Mouse (Mus musculus): ENCODE measurements around the gene Atp5d.

Gene Atp5d

DNA sequence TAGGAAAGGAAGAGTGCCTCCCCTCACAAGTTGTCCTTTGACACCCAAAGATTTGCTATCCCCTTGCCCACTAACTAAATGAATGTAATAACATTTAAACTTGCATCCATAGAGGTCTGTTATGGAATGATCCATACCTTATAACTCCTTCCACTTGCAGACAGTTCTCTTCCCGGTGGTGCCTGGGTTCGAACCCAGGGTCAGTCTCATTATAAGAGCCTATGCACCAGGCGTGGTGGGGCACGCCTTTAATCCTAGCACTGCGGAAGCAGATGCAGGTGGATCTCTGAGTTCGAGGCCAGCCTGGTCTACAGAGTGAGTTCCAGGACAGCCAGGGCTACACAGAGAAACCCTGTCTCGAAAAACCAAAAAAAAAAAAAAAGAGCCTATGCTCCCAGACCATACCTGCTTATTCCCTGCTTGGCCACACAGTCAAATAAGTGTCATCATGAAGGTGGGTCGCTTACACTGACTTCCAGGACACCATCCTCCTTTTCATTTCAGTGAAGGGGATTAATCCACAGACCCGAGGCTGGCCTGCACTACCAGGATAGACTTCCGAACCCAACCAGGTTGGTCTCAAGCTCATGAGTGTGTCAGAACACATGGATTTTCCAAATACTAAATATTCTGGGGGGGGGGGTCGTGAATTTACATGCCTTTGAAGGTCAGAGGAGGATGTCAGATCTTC is 1.7 kb downstream of the Atp5d start:
- in situ Hi-C loops (cut with MseI, MboI): no loop called here

DNA sequence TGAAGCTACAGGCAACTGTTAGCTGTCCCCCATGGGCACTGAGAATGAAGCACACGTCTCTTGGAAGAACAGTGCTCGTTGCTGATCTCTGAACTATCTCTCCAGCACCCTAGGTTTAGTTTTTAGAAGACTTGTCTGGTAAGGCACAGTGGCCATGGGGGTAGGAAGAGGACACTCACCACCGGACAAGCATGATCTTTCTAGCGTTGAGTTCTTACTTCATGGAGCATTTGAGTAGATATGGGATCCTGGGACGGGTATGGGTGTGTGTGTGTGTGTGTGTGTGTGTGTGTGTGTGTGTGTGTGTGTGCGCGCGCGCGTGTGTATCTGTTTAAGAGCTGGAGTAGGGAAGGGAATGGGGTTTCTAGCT is 2.2 kb downstream of the Atp5d start, which contains the start of gene Cbarp:
Cbarp (minus strand) TSS at position 170 of the 370 bp plus-strand sequence.
- in situ Hi-C loops (cut with MseI, MboI): no loop called here

DNA sequence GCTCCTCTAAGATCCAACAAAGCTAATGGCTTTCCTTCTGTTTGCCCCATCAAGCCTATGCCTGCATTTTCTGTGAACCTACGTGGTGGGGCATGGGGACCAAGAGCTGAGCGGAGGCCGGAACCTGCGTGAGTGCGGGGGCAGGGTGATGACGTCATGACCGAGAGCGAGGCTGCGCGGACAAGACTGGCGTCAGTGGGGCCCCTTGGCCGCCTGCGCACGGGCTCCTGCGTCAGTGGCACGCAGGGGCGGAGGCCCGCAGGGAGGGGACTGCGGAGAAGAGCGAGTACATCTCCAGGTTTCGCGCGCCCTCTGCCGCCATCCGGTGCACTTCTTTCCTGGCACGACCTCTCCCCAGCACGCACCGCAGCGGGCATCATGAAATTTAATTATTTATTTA is 2.8 kb downstream of the Atp5d start:
- in situ Hi-C loops (cut with MseI, MboI): no loop called here

DNA sequence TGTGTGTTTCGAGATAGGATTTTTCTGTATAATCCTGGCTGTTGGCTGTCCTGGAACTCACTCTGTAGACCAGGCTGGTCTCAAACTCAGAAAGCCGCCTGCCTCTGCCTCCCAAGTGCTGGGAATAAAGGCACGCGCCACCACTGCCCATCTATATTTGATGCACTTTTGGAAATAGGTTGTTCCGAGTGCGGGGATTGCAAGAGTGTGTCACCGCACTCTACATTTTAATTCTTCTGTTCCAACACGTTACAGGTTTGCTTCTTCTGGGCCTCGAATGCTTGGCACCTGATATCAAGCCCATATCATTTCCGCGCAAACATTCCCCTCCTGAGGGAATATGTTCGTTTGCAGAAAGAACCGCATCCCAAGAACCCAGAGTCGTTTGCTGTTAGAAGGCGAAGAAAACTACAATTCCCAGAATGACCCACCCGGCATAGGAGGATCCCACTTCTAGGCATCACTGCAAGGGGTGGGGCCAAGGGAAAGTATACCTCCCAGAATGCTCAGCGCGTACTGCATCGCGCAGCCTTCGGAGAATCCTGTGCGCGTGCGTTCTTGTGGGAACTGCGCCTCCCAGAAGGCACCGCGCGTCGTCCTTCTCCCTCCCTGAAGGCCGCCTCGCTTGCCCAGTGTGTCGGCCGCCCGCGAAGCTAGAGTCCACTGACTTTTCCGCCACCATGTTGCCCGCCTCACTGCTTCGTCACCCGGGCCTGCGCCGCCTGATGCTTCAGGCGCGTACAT is 3.5 kb downstream of the Atp5d start:
- in situ Hi-C loops (cut with MseI, MboI): no loop called here

DNA sequence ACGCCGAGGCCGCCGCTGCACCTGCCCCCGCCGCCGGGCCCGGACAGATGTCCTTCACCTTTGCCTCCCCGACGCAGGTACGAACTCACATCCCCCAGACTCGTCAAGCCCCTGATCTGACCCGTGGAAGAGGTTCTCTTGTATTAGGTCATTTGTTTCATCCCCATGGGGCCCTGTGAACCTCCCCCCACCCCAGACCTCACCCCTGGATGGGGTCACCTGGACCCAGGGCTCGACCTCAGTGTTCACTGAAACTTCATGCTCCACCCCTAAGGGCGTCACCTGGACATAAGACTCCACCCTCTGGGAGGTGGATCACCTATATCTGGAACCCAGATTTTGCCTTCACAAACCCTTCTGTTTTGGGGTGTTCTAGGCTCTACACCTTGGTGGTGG is 4.1 kb downstream of the Atp5d start:
- in situ Hi-C loops (cut with MseI, MboI): no loop called here

DNA sequence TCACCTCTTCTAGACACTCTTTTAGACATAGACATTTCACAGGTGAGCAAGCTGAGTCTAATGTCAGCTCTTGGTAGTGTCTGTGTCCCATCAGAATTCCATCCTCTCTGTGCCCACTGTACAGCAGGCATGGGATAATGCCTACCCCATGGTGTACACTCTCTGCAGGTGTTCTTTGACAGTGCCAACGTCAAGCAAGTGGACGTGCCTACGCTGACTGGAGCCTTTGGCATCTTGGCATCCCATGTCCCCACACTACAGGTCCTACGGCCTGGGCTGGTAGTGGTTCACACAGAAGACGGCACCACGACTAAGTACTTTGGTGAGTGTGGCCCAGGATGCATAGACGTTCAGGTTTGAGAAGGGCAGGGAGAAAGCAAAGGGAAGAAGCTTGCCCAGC is 5.2 kb downstream of the Atp5d start:
- in situ Hi-C loops (cut with MseI, MboI): no loop called here

DNA sequence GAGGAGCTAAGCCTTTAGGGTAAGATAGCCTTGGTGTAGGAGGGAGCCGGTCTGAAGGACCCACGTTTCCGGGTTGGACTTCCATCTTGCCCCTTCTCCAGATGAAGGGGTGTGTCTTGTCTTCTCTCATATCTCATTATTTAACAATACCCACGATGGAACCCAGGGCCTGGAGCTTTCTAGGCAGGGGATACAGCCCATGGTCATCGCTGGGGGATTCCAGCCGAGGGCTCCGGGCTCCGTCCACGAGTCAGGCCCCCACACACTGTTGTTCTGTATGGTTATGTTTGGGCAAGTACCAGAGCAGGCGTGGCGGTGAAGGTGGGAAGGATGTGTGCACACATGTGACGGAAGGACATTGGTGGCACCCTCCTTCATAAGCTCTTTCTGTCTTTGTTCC is 5.7 kb downstream of the Atp5d start:
- in situ Hi-C loops (cut with MseI, MboI): no loop called here

DNA sequence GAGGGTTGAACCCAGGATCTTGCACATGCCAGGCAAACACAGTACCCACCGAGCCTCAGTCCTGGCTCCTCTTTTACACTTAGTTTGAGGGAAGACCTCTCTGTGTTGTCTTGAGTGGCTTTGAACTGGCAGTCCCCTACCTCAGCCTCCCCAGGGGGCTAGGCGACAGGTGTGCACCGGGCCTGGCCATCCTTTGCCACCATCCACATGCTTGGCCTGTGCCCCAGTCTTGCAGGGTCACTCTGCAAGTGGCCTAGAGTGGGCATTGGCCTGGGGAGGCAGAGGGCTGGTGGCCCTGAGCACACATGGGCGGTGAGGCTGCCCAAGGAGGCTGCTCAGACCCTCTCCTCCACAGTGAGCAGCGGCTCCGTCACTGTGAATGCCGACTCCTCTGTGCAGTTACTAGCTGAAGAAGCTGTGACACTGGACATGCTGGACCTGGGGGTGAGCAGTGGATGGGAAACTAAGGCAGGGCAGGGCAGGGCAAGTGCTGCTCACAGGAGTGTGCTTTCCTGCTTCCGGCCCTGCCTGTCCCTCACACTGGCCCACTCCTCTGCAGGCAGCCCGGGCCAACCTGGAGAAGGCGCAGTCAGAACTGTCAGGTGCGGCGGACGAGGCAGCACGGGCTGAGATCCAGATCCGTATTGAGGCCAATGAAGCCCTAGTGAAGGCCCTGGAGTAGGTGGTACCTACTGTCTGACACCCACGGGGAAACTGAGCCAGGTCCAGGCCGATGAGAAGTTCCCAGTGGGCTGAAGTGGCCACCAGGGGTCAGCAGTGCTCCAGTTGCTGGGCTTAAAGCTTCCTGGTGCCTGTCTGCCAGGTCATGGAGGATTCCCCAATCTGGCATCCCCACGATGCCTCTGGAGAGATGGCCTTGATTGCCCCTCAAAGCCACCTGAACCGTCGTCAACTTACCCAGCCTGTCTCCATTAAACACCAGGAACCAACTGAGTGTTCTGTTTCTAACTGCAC is 6.7 kb downstream of the Atp5d start:
- in situ Hi-C loops (cut with MseI, MboI): no loop called here

DNA sequence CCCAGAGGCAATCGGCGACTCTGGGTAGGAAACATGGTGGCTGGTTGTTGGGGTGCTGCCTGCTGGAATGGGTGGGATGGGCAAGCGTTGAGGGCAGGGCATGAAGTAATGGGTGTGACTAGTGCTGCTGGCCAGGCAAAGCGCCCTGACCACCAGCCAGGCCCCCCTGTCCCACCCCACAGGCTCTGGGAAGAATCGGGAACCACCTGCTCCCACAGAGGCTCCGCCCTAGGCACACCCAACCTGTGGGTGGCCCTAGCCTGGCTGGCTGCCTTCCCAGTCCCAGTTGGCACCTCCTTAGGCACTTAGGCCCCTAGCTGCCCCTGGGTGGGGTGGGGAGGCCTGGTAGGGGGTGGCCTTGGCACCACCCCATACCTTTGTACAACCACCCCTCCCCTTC is 7.5 kb downstream of the Atp5d start:
- in situ Hi-C loops (cut with MseI, MboI): no loop called here

DNA sequence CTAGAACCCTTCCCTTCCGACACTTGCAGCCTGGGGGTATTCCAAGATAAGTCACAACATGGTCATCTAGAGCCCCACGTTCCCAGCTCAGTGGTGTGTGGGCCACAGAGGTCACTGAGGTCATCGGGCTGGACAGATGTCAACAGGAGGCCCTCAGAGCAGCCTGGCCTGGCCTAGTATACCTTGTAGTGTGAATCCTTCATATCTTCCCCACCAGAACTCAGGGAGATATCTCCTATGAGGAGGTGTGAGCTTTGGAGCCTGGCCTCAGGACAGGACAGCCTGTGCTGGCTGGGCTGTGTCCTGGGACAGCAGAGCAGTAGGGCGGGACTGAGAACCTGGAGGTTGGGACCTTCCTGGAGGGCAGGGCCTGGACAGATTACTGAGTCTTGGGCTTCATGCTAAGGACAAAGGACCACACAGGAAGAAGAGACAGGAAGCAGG is 8.2 kb downstream of the Atp5d start:
- in situ Hi-C loops (cut with MseI, MboI): no loop called here

DNA sequence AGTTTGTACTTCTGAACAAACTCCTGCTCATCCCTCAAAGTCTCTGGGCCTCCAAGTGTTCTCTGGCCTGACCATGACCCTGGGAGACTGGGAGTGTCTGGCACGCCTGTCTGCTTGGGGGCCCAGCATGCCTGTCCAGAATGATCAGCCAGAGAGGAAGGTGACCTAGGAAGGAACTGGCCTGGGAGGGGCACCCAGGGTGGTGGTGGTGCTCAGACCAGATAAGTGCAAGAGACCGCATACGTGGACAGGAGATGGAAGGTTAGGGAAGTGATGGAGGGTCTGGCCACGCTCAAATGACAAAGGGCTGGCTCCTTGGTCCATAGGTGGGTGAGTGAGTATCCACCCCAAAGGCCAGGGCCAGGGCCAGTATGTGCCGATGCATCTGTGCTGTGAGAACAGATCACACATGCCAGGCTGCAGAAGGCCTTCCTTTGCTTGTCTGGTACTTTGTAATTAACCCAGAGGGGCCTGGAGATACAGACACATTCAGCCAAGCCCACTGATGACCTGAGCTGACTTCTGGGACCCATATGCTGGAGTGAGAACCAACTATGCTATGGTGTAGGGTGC is 8.8 kb downstream of the Atp5d start:
- in situ Hi-C loops (cut with MseI, MboI): no loop called here

DNA sequence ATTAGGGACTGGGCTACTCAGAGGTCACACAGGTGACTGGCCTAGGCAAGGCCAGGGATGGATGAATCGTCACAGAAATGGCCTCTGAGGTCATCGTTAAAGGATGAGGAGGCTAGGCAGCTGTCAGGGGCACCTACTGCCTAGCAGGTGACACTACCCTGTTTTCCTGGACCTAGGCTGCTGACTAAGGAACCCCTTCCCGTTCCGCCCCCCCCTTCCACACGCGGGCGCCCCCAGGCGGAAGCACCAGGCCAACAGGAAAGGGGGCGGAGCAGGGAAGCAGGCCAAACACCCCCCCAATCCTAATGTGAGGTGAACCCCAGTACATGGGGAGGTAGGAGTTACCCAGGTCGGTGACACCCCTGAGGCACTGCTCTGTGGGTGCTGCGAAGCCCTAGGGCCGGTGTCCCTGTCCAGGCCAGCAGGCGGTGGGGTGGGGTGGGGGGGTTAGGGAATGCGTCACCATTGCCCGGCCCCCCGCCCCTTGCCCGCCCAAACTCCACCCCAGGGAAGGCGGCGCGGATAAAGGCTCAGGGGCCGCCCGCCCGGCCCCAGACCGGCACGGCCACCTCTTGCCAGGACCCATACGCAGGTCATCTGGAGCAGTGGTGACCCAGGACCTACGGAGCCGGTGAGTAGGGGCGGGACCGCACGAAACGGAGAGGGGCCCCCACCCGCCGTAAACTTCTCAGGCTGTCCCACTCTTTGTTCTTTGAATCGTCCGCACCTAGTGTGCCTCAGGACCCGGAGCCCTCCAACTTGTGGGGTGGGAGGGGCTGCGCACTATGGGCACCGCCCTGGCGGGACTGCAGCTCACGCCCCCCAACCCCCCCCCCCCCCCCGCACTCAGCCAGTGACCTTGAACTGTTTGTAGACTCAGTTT is 9.5 kb downstream of the Atp5d start, which contains the start of gene Midn:
Midn (plus strand) TSS at position 554 of the 883 bp plus-strand sequence.
- in situ Hi-C loops (cut with MseI, MboI): no loop called here

DNA sequence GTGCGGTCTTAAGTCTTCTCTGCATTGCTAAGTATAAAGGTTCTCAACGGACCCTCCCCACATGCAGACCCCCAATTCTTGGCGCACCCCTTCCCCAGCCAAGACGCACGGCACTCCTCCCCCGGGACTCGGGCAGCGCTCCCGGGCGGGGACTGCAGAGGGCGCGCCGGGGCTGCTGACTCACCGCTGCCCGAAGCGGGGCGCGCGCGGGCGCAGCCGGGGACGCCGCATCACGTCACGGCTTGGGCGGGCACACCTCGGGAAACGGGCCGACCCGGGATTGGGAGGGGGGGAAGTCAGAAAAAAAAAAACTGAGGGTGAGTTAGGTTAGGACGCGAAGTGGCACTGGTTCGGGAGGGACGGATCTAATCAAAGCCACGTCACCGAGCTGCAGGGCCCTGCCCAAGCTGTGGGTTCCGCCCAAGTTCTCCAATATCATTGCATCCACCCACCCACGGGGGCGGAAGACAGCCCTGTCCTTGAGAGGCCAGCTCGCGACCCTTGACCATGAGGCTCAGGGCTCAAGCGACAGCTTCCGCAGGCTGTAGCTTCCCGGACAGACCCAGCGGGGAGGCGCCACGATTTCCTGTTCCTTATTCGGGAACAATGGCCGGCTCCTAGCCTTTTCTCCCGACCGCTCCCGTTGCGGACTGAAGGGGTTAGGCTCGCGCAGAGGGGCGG is 10.3 kb downstream of the Atp5d start:
- in situ Hi-C loops (cut with MseI, MboI): no loop called here

DNA sequence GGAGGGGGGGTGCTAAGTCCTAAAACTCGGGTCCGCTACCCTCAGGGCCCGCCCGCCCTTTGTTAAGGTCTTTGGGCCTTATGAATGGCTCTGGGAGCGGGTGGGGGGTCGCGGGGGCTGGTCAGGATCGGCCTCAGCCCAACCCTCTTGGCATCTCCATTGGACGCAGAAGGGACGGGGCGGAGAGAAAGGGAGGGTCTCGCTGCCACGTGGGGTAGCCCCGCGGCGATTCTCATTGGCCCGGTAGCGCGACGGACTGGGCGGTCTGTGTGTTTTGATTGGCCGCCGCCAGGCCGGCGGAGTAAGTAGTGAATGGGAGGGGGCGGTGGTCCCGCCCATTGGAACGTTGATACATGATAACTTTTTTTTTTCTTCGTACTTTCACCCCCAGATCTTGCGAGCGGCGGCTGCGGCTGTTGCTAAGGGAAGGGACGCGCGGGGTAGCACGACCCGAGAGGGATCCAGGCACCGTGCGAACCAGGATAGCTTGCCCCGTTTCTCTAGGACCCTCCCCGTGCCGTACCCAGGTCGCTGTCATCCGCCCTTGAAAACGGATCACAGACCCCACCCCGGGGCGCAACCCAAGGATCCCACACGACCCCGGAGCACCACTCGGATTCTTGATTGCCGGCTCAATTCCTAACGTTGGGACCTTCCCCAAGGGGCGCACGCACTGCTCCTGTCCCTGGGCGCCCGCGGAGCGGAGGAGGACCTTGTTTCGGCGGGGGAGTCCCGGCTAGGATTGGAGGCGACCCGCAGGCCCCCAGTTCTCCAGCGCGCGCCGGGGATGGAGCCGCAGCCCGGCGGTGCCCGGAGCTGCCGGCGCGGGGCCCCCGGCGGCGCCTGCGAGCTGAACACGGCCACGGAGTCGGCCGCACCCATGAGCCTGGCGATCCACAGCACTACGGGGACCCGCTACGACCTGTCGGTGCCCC is 11.1 kb downstream of the Atp5d start:
- in situ Hi-C loops (cut with MseI, MboI): no loop called here

DNA sequence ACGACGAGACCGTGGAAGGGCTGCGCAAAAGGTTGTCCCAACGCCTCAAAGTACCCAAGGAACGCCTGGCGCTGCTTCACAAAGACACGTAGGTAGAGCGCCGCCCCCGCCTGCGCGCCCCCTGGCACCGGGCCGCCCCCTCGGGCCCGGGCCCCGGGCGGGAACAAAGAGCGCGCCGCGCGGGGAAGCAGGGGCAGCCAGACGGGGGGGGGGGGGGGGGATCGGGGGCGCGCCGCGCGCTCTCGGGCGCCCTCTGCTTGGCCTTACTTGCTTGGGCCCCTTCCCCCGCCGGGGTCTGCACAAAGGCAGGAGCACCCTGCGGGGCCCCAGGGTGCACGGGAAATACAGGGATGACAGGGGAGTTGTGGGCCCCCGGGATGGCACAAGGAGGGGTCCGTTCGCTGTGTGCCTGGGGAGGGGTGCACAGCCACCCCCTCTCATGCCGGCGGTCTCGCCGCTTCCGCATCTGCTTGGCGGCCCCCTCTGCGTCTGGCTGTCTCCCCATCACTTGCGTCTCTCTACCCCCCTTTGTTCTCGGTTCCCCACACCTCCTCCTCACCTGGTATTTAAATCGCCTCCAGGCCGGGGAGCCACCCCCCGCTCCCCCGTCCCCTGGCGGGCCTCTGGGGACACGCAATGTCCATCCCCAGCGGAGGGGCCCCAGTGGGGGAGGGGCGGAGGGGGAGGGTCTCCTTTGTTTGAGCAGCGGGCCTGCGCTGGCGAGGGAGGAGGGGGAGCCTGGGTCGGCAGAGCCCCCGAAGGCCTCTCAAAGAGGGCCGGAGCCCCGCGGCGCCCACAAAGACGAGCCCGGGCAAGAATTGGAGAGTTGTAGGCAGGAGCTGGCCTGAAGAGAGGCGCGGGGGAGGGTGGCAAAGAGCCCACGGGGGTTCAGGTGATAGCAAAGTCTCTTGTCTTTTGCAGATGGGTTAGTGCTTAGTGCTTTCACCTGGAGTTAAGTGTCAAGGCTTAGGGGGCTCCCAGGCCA is 12.1 kb downstream of the Atp5d start:
- in situ Hi-C loops (cut with MseI, MboI): no loop called here

DNA sequence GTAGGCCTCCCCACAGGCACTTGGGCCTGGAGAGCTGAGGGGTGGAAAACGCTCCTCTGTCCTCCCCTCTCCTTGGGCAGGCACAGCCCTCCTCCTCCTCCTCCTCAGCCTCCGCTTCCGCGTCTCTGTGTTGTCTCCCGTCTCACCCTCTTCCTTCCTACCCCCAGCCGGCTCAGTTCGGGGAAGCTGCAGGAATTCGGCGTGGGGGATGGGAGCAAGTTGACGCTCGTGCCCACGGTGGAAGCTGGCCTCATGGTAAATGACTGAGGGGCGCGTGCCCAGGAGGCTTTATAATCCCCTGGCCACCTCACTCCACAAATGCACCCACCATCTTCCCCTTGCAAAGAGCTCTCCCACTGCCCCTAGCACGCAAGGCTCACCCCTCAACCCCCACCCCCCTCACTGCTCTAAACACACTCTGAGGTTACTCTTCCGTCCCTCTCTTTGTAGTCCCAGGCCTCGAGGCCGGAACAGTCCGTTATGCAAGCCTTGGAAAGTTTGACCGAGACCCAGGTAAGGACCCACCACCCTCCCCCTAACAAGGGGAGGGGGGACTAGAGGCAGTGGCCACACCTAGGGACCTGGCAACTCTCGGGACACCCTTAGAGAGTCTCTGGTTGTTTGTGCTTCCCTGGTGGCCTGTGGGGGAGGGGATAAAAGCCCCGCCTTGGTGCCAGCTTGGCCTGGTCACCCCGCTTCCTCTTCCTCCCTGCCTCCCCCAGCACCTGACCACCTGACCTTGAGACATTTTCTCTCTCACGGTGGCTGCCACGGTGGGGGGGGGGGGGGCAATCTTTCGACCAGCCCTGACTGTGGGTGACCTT is 13.0 kb downstream of the Atp5d start:
- in situ Hi-C loops (cut with MseI, MboI): no loop called here
